Mouse (Mus musculus) G1E (cell line): ENCODE measurements around the gene Ncor1.

Source experiments
- CTCF ChIP-seq: IDR thresholded peaks from 2 replicates; pipeline ENCODE4 v1.5.1; 2012; ENCODE audit warnings: low read depth, low read length, inconsistent platforms, mixed read lengths
- GATA1 ChIP-seq: IDR thresholded peaks from 2 replicates; pipeline ENCODE4 v1.6.1; 2012; ENCODE audit warnings: borderline replicate concordance, low read length, inconsistent platforms, mixed read lengths
- GATA2 ChIP-seq: IDR thresholded peaks from 2 replicates; pipeline ENCODE4 v1.6.1; 2012; ENCODE audit warnings: low read depth, low read length, inconsistent platforms, borderline replicate concordance
- POLR2AphosphoS5 ChIP-seq: IDR thresholded peaks from 2 replicates; pipeline ENCODE4 v1.6.1; 2012; ENCODE audit warnings: low read depth, low read length, inconsistent platforms; ENCODE audit not compliant: insufficient replicate concordance
- TAL1 ChIP-seq: conservative IDR thresholded peaks from 2 replicates; pipeline ENCODE4 v1.6.1; 2012; ENCODE audit warnings: low read depth, low read length, inconsistent platforms, mixed read lengths

DNA sequence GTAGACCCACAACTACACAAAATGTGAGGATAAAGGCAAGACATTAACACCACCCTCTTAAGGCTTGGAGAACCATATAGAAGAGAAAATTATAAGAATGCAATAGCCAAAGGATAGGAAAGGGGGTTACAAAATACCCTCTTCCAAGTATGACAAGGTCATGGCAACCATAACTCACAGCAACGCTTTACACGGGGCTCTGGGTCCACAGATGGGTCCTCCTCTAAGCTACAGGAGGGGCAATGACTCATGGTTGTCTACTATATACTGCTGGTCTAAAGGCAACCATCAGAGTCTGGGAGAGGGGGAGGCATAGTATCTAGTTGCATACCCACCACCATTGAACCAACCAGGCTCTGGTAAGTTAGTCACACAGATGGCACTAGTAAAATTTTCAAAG, 26.1 kb downstream of the Ncor1 start:
- TF ChIP-seq CTCF (no peak), GATA1 (no peak), TAL1 (no peak), POLR2AphosphoS5 (no peak), GATA2 (no peak)
